Mouse (Mus musculus) E14TG2a.4 (cell line): ENCODE results near the gene Clmp.

Source experiments
- H3K27me3 ChIP-seq: 2 replicates; pipeline ENCODE4 v1.6.1; 2014; ENCODE audit warnings: low read length, control low read depth; ENCODE audit not compliant: insufficient read depth
- H3K36me3 ChIP-seq: 2 replicates; pipeline ENCODE4 v1.6.1; 2014; ENCODE audit warnings: low read length, control low read depth; ENCODE audit not compliant: insufficient read depth
- H3K4me1 ChIP-seq: replicated peaks from 2 replicates; pipeline ENCODE4 v1.6.1; 2014; ENCODE audit warnings: low read depth, low read length, control low read depth
- H3K4me3 ChIP-seq: replicated peaks from 2 replicates; pipeline ENCODE4 v1.5.1; 2014; ENCODE audit warnings: mild to moderate bottlenecking, low read length
- H3K9me3 ChIP-seq: 2 replicates; pipeline ENCODE4 v1.6.1; 2014; ENCODE audit warnings: low read length, control low read depth
- CTCF ChIP-seq: conservative IDR thresholded peaks from 2 replicates; pipeline ENCODE4 v1.5.1; 2014; ENCODE audit warnings: low read length
- NANOG ChIP-seq: IDR thresholded peaks from 2 replicates; pipeline ENCODE4 v1.6.1; 2014; ENCODE audit warnings: borderline replicate concordance, low read length, mixed read lengths
- POU5F1 ChIP-seq: IDR thresholded peaks from 2 replicates; pipeline ENCODE4 v1.6.1; 2014; ENCODE audit warnings: low read length, borderline replicate concordance

Gene Clmp

DNA sequence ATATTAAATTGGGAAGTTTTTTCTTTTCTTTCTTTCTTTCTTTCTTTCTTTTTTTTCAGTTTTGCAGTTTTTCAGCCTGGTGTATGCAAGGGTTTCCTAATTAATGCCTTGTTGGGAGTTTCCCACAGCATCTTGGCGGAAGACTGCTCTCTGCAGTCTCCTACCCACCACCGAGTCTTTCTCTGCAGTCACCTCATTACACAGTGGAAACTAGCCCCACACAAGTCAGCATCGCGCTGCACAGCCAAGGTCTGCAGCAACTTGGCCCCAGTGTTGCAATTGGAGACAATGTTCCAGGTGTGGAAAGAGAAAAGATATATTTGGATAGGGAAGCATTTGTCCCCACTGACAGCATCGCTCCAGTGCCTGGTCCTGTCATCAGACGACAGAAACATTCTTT, 35.8 kb upstream of the Clmp start:
- H3K36me3 ChIP-seq: no peaks in the 10 kb centered on the region
- TF ChIP-seq NANOG (no peak), CTCF (no peak), POU5F1 (no peak)
- peaks cover 4% of the 10 kb centered on the region; the same call in 1 of the 2 replicates for H3K27me3 ChIP-seq
- H3K4me1 ChIP-seq: peaks cover 10% of the 10 kb centered on the region
- H3K9me3 ChIP-seq: no peaks in the 10 kb centered on the region
- H3K4me3 ChIP-seq: no peak overlapping the region

GRCm38 (mm10) chr9:40651239-40651859, 34.4 kb upstream of the Clmp start:
- Histone ChIP-seq H3K27me3 (peaks cover 4% of the 10 kb centered on the region; the same call in 1 of the 2 replicates), H3K36me3 (no peaks in the 10 kb centered on the region), H3K4me1 (peaks cover 9% of the 10 kb centered on the region), H3K9me3 (no peaks in the 10 kb centered on the region), H3K4me3 (no peak overlapping the region)
- TF ChIP-seq POU5F1: no peak
- no peak for TF ChIP-seq CTCF
- no peak for TF ChIP-seq NANOG

GRCm38 (mm10) chr9:40652757-40653156, 33.0 kb upstream of the Clmp start:
- Histone ChIP-seq H3K27me3 (peaks cover 4% of the 10 kb centered on the region; the same call in 1 of the 2 replicates), H3K4me1 (peaks cover 9% of the 10 kb centered on the region), H3K4me3 (no peak overlapping the region), H3K36me3 (no peaks in the 10 kb centered on the region), H3K9me3 (no peaks in the 10 kb centered on the region)
- TF ChIP-seq NANOG (no peak), CTCF (no peak), POU5F1 (no peak)

DNA sequence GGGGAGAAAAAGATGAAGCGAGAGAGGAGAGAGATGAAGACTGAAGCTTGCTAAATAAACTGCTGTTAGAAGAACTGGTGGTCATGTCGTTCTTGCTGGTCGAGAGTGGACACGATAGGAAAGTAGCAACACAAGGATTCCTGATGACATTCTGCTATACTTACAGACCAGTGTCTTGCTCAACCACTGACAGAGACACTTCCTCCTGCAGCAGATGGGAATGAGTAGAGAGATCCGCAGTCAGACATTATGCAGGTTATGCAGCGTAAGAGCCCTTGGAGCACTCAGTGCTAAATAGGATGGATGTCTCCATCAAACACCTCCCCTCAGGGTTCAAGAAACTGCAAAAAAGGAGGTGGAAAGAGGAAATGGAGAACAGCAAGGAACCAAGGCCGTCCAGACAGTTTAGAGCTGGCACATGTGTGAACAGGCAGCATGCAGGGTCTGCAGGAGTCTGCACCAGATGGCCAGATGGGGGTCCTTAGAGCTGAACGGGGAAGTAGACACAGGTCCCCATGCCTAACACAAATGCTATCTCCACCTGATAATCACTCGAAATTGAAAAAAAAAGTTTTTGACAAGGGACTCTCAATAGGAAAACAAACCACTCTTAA, 19.5 kb upstream of the Clmp start:
- no peaks in the 10 kb centered on the region for H3K36me3 ChIP-seq
- H3K27me3 ChIP-seq: no peaks in the 10 kb centered on the region
- no peak overlapping the region for H3K4me3 ChIP-seq
- H3K4me1 ChIP-seq: peaks cover 2% of the 10 kb centered on the region
- TF ChIP-seq NANOG (no peak), CTCF (no peak), POU5F1 (no peak)
- H3K9me3 ChIP-seq: no peaks in the 10 kb centered on the region

DNA sequence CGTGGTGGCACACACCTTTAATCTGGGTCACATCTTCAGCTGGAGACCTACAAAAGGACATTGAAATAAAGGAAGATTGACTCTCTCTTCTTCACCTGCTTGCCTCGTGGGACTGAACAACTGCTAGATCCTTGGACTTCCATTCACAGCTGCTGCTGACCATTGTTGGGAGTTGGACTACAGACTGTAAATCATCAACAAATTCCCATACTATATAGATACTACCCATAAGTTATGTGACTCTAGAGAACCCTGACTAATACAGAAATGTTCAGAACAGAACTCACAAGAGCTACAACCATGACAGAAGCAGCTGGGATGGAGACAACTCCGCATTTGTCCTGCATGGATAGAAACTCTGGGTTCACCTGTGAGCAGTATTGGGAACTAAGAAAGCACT, 15.4 kb upstream of the Clmp start, which contains the start of gene Gm21915:
TSS of gene Gm21915 (plus strand) at position 301 of the 400 bp plus-strand sequence.
- TF ChIP-seq POU5F1: no peak
- TF ChIP-seq NANOG: no peak
- TF ChIP-seq CTCF: no peak
- Histone ChIP-seq H3K9me3 (no peaks in the 10 kb centered on the region), H3K4me3 (no peak within 1 kb of the TSS), H3K27me3 (no peaks in the 10 kb centered on the region), H3K4me1 (peaks cover 11% of the 10 kb centered on the region), H3K36me3 (no peaks in the 10 kb centered on the region)

DNA sequence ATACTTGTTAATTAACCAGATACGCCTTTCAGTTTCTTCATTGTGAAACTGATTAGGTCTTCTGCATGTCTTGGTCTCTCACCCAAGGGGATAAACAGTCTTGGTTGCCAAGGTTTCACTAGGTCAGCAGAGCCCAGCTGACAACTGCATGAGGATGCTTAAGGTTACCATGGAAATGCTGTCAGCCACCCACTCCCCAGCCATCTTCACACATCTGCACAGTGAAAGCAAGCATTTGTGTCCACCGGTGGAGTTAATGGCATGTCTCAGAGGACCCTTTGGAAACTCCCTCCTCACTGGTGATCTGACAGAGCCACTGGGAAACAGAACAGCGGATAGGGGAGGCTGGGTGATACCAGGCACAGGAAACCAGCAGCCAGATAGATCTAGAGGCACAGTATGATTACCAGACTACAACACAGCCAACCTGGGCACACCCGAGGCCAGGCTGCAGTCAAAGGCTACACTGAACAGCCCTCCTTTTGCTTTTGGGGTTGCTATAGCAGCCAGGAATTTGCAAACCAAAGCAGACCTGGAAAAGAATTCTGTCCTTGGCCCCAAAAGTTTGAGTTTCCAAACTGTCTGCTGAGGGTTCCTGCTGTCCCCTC, 14.3 kb upstream of the Clmp start:
- H3K4me1 ChIP-seq: peaks cover 11% of the 10 kb centered on the region
- no peak overlapping the region for H3K4me3 ChIP-seq
- H3K27me3 ChIP-seq: peaks cover 4% of the 10 kb centered on the region; the same call in 1 of the 2 replicates
- TF ChIP-seq CTCF (no peak), NANOG (no peak), POU5F1 (no peak)
- no peaks in the 10 kb centered on the region for H3K9me3 ChIP-seq
- H3K36me3 ChIP-seq: no peaks in the 10 kb centered on the region

DNA sequence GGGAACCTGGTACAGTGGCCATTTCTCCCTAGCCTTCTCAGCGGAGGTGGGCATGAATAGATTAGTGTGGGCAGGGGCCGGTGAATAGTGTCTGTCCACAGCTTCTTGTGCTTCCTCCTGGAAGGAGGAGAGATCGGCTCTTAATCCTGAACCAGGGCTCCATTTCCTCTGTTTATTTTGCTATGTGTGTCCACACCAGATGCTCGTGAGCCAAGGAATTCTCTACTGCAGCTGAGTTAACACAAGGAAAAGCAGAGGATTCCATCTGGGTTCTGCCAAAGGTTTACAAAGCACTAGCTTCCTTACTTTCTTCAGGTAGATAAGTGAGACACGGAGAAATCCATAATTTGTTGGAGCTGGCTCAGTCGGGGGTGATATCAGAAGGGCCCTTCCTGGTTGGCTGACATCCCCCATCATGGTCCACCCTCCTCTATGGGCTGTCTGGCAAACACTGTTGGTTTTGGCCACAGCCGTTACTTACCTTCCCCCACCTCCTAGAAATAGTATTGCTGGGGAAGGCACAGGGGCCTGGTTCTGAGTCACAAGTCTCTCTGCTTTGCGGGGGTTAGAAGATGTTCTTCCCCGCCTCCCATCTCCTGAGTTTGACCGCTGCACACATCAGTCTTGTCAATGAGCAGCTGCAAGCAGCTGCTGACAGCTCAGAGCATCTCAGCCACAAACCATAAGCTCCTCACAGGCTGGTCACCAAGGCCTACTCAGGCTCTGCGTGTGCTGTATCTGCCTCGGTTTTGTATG, 10.4 kb upstream of the Clmp start:
- Histone ChIP-seq H3K4me3 (no peak overlapping the region), H3K27me3 (peaks cover 18% of the 10 kb centered on the region), H3K9me3 (no peaks in the 10 kb centered on the region), H3K4me1 (peaks cover 11% of the 10 kb centered on the region), H3K36me3 (no peaks in the 10 kb centered on the region)
- TF ChIP-seq POU5F1: no peak
- TF ChIP-seq CTCF: no peak
- TF ChIP-seq NANOG: no peak

- no peak for TF ChIP-seq CTCF
- TF ChIP-seq NANOG: no peak
- TF ChIP-seq POU5F1: no peak
- Histone ChIP-seq H3K27me3 (peaks cover 37% of the 10 kb centered on the region), H3K9me3 (no peaks in the 10 kb centered on the region), H3K4me3 (no peak overlapping the region), H3K4me1 (no peaks in the 10 kb centered on the region), H3K36me3 (no peaks in the 10 kb centered on the region)
These were observed 7.1 kb upstream of the Clmp start for GRCm38 (mm10) chr9:40678653-40679052.
